Mouse (Mus musculus): ENCODE data around the gene Sestd1.

DNA sequence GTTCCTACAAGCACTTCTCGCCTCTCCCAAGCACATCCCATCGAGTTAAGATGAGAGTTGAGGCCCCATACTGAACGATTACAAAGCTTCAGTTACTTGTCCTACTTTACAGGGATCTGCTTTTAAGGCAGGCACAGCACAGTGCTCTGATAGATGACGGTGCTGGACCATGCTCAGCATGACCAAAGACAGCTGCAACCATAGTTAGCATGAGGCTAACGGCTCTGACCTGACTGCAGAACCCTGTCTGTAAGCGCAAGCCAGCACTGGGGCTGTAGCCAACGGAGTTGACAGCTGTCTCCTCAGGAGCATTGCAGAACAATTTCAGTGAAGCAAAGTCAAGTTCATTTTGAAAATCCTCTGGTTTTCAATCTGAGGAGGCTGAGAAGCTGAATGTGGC is 36.6 kb upstream of the Sestd1 start:
- TF ChIP-seq CTCF (IDR thresholded peaks at IDR 0.05; ENCODE audit: low read depth, low read length) = no peak
- no peak for TF ChIP-seq GATA1 (IDR thresholded peaks at IDR 0.05; ENCODE audit: borderline replicate concordance, low read length)
- no peak for TF ChIP-seq POLR2AphosphoS5 (IDR thresholded peaks at IDR 0.05; ENCODE audit: insufficient replicate concordance, low read depth, low read length)
- no peak for TF ChIP-seq GATA2 (IDR thresholded peaks at IDR 0.05; ENCODE audit: borderline replicate concordance, low read depth, low read length)
- no peak for TF ChIP-seq TAL1 (conservative IDR thresholded peaks at IDR 0.05; ENCODE audit: low read depth, low read length)
